Mouse (Mus musculus) embryo, embryonic 10 days (tissue): ENCODE measurements around the gene Daglb.

Source experiments
- DNase-seq: peaks from one replicate; pipeline ENCODE4 v3.0.0-alpha.2; 2015; ENCODE audit warnings: low spot score

Gene Daglb

GRCm38 (mm10) chr5:143464100-143464756 is at the start of gene Daglb:
Daglb (plus strand) TSS chr5:143464584.
- peak; percentile 92 for DNase-seq

GRCm38 (mm10) chr5:143421484-143421883 is 42.9 kb upstream of the Daglb start:
- no peak for DNase-seq

GRCm38 (mm10) chr5:143422990-143423389 is 41.4 kb upstream of the Daglb start:
- no peak for DNase-seq

GRCm38 (mm10) chr5:143423899-143424519 is 40.4 kb upstream of the Daglb start:
- peak; percentile 64 for DNase-seq

GRCm38 (mm10) chr5:143434421-143434820 is 30.0 kb upstream of the Daglb start:
- peak; percentile 91 for DNase-seq

GRCm38 (mm10) chr5:143441298-143441697 is 23.1 kb upstream of the Daglb start:
- DNase-seq = no peak

GRCm38 (mm10) chr5:143441753-143442152 is 22.6 kb upstream of the Daglb start:
- no peak for DNase-seq

- no peak for DNase-seq
These were observed 713 bp upstream of the Daglb start for GRCm38 (mm10) chr5:143463671-143464070.

- no peak for DNase-seq
These were observed 354 bp downstream of the Daglb start for GRCm38 (mm10) chr5:143464757-143465118.

- no peak for DNase-seq
These were observed 1.0 kb downstream of the Daglb start for GRCm38 (mm10) chr5:143465156-143466085.

GRCm38 (mm10) chr5:143466891-143467669 is 2.7 kb downstream of the Daglb start:
- no peak for DNase-seq

- DNase-seq = no peak
These were observed 3.5 kb downstream of the Daglb start for GRCm38 (mm10) chr5:143467931-143468330.

GRCm38 (mm10) chr5:143469628-143470027 is 5.2 kb downstream of the Daglb start:
- DNase-seq = no peak

GRCm38 (mm10) chr5:143470421-143471164 is 6.2 kb downstream of the Daglb start:
- no peak for DNase-seq

GRCm38 (mm10) chr5:143471165-143471546 is 6.8 kb downstream of the Daglb start:
- DNase-seq = no peak

GRCm38 (mm10) chr5:143471953-143472618 is 7.7 kb downstream of the Daglb start:
- DNase-seq = no peak

- DNase-seq = no peak
These were observed 10.9 kb downstream of the Daglb start for GRCm38 (mm10) chr5:143475153-143475844.

- no peak for DNase-seq
These were observed 11.6 kb downstream of the Daglb start for GRCm38 (mm10) chr5:143476013-143476412.

- no peak for DNase-seq
These were observed 13.5 kb downstream of the Daglb start for GRCm38 (mm10) chr5:143477901-143478300.

GRCm38 (mm10) chr5:143484955-143485354 is 20.6 kb downstream of the Daglb start:
- no peak for DNase-seq
